Mouse (Mus musculus): ENCODE measurements around the gene Caln1.
"Not testable (repeated sequence)": the region's sequence is repeated elsewhere in the genome, so short reads cannot be mapped to it uniquely, and the experiment has no call there.

Gene Caln1

GRCm38 (mm10) chr5:130563146-130563545 lies 193.9 kb downstream of the Caln1 start:
- DNase-seq = no peak

- no peak for DNase-seq
Observed at GRCm38 (mm10) chr5:130566002-130566401, 196.7 kb downstream of the Caln1 start.

- DNase-seq = no peak
Observed at GRCm38 (mm10) chr5:130577581-130577980, 208.3 kb downstream of the Caln1 start.

DNA sequence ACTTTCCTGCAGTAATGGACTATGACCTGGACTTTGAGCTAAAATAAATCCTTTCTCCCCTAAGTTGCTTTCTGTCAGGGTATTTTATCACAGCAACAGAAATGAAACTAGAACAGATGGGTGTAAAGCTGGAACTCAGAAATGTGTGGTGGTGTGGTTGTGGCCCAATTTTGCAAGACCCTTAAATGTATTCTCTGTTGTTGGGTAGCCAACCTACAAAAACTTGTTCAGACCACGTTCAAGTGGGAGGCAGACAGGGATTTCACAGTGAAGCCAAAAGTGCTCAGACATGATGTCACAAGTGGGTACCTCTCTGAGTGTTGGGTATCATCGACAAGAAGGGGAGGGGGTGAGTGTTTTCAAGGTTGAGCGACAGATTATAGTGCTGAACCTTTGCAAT lies 214.8 kb downstream of the Caln1 start:
- DNase-seq = no peak

DNA sequence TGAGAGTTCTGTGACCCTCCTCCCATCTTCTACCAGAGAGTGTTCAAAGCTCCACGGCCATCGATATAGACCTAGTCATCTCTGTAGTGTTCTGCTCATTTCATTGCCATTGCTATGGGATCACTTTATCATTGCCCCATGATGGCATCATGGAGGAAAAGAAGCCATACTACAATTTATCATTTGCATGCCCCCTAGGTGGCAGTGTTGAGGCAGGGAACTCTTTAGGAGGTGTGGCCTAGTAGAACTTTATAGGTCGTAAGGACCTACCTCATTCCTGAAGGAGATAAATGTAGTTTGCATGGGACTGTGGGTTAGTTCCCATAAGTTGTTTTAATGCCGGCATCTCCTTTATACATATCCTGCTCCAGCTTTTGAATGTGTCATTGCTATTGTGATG lies 217.0 kb downstream of the Caln1 start:
- DNase-seq = no peak

DNA sequence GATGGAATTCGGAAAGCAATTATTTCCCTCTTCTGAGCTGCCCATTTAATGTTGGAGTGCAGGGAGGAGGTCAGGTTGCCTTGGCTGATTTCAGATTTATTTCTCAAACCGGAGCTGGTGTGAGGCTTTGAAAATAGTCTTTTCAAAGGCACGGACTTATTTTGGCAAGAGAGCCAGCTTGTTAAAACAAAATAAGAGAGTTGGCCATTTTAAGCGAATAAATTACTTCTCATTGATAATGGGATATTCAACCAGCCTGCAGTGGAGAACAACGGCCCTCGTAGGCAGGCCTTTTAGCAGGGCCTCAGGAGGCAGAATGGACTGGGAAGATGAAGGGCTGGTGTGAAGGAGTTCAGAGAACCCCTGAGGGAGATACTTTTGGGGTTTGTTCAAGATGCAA lies 227.3 kb downstream of the Caln1 start:
- no peak for DNase-seq

- DNase-seq = no peak
Observed at GRCm38 (mm10) chr5:130613657-130614056, 244.4 kb downstream of the Caln1 start.

GRCm38 (mm10) chr5:130614209-130614608 lies 245.0 kb downstream of the Caln1 start:
- no peak for DNase-seq

- DNase-seq = no peak
Observed at GRCm38 (mm10) chr5:130620060-130620459, 250.8 kb downstream of the Caln1 start.

DNA sequence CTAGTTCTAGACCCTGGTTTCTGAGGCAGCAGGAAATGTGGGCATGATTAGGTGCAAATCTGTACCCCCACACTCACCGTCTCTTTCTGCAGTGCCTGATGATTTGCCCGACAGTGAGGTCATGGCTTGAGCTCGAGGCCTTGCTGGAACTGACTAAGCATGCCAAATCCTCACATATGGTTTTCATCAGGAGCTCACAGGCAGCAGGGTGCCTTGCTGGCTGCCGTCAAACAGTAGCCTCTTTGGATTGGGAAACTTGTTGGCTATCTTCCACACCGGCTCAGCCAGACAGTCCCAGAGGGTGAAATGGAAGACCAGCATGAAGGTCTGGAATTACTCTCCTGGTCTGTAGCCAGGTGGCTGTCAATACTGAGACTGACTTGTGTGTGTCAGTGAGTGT lies 254.0 kb downstream of the Caln1 start:
- DNase-seq = peak; percentile 3

GRCm38 (mm10) chr5:130627800-130628199 lies 258.5 kb downstream of the Caln1 start:
- no peak for DNase-seq

DNA sequence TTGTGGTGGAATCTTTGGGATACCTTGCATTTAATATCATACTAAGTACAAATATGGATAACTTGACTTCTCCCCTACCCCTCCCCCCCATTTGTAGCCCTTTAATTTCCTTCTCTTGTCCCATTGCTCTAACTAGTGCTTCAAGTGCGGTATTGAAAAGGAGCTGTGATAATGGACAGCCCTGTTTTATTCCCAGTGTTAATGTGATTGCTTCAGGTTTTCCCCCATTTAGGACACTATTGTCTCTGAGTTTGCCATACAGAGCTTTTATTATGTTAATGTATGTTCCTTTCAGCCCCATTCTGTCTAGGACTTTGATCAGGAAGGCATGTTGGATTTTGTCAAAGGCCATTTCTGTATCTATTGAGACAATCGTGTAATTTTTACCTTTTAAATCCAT lies 266.1 kb downstream of the Caln1 start:
- DNase-seq = no peak

GRCm38 (mm10) chr5:130641881-130642280 lies 272.6 kb downstream of the Caln1 start:
- DNase-seq = no peak

GRCm38 (mm10) chr5:130646126-130646525 lies 276.9 kb downstream of the Caln1 start:
- DNase-seq = not testable (repeated sequence)

GRCm38 (mm10) chr5:130658141-130658540 lies 288.9 kb downstream of the Caln1 start:
- no peak for DNase-seq

GRCm38 (mm10) chr5:130666091-130666490 lies 296.8 kb downstream of the Caln1 start:
- DNase-seq = no peak

GRCm38 (mm10) chr5:130672588-130672987 lies 303.3 kb downstream of the Caln1 start:
- DNase-seq = no peak

DNA sequence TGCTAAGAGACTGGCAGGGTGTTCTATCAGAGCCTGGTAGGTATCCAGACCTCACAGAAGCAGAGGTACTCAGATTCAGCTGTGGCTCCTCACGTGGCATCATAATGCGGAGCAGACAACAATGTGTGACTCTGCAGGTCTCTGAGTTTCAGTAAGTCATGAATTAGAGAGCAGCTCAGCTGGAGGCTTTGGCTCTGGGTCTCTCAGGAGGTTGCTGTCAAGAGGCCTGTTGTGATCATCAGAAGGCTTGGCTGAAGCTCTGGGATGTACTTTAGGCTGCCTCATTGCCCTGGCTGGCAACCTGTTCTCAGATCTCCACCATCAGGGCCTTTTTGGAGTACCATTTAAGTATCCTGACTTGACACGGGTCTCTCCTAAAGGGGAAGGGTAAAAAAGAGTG lies 303.8 kb downstream of the Caln1 start:
- DNase-seq = no peak

GRCm38 (mm10) chr5:130677895-130678294 lies 308.6 kb downstream of the Caln1 start:
- DNase-seq = no peak

- DNase-seq = no peak
Observed at GRCm38 (mm10) chr5:130685911-130686658, 316.8 kb downstream of the Caln1 start.

- DNase-seq = no peak
Observed at GRCm38 (mm10) chr5:130688385-130689138, 319.3 kb downstream of the Caln1 start.

DNA sequence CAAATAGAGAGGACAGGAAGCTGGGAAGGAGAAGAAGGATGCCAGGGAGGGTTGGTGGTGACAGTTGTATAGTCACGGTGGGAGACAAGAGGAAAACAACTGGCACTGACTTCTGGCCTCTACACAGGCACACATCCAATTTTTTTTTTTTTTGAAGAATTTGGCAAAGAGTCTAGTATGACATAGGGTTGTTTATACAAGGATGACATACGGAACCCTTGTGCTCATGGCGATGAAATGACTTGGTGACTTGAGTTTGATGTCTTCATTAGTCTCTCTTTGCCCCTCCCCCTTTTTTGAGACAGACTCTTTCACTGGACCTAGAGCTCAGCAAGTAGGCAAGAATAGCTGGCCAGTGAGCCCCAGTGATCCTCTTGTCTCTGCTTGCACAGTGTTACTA lies 322.1 kb downstream of the Caln1 start:
- DNase-seq = no peak

DNA sequence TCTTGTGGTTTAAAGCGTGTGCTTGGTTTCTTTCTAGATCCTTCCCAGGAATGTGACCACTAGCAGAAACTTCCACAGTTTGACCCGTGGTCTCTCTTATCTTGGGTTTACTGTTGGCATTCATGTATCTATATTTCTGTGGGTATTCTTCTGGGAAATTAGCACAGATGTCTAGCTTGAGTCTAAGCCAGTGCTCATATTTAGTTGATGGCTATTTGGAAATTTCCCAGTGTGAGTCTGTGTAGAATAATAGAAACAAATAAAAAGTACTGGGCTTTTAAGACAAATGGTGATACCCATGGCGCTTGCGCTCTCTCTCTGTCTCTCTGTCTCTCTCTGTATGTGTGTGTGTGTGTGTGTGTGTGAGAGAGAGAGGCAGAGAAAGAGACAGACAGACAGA lies 330.2 kb downstream of the Caln1 start:
- no peak for DNase-seq

GRCm38 (mm10) chr5:130701777-130702176 lies 332.5 kb downstream of the Caln1 start:
- no peak for DNase-seq

Data from kidney, adult 18-20 months (tissue).